Mouse (Mus musculus): ENCODE measurements around the gene F2rl1. TPM values are rescaled to one million over a fixed set of nuclear protein-coding genes. Genes with fewer than 3 reads are reported as not detected.

The F2rl1 gene
- total RNA-seq (2021): under 1 TPM; 0.15 to 0.22 TPM
- long read RNA-seq: 0 reads

DNA sequence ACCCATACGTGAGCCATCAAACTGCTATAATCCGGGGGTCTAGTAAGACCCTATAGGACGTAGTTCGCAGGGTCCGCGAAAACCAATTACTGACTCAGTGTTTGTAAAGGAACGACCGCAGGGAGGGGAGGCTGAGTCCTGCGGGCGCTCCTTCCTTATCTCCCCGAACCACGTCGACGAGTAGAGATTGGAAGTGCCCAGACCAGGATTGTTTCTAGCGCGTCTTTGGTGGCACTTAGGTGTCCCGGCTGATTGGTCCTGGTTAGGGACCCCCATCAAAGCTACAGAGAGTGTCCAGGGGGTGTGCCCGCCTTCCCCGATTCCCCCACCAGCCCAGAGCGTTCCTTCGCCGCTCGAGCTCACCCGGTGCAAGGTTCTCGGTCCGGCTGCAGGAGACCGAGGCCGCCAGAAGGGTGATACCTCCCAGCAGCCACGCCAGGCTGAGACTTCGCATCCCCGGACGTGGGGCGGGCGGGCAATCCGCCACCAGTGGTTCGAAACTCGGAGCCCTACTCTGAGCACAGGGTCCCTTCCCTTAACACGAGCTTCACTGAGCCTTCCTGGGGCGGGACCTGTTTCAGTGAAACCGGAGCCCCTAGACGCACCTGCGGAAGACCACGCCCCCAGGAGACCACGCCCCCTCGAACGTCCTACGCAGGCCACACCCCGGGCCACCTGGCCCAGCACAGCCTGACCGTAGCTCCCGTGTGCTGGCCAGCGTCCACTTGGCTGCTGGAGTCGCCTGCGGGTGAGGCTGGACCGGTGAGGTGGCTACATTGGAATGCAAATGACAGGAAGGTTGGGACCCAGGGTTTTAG, at the start of gene F2rl1:
Gene F2rl1 (minus strand): TSS at position 554 of the 818 bp plus-strand sequence.
- no peak for DNase-seq (ENCODE audit: low spot score in 2 of 2)

DNA sequence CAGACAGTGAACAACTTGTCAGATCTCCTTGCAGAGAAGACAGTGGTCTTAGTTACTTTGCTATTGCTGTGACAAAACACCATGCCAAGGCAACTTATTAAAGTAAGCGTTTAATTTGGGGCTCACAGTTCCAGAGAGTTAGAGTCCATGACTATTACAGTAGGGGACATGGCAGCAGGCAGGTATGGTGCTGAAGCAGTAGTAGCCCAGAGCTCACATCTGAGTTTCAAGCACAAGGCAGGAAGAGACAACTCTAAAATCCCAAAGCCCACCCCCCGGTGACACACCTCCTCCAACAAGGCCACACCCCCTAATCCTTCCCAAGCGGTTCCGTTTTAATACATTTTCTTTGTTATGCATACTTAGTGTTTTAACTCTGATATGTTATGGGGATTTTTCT, 45.9 kb upstream of the F2rl1 start:
- no peak for DNase-seq (ENCODE audit: low spot score in 2 of 2)

DNA sequence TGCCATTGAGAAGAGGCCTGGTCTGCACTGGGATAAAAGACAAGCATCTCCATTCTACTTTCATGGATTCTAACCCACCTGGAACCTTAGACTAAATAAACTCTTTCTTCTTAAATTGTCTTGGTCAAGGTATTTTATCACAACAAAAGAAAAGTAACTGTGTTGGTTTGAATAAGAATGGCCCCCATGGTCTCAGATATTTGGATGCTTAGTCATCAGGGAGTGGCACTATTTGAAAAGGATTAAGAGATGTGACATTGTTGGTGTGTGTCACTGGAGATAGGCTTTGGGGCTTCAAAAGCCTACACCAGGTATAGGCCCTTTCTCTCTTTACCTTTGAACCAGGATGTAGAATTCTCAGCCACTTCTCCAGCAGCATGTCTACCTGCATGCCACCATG, 44.3 kb upstream of the F2rl1 start:
- DNase-seq (ENCODE audit: low spot score in 2 of 2): no peak

DNA sequence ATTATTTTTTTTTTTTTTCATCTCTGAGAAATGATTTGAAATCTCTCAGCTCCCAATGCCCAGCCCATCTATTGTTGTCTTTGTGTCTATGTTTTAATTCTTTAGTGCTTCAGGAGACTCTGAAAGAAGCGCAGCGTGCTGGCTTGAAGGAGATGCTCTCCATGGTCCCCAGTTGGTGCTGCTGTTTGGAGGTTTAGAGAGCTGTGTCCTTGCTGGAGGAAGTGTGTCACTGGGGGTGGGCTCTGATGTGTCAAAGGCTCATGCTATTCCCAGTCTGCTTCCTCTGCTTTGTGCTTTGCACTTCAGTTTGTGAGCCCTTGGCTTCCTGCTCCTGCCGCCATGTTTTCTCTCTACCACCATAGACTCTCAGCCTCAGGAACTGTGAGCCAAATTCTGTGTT, 43.3 kb upstream of the F2rl1 start:
- DNase-seq (ENCODE audit: low spot score in 2 of 2): no peak

DNA sequence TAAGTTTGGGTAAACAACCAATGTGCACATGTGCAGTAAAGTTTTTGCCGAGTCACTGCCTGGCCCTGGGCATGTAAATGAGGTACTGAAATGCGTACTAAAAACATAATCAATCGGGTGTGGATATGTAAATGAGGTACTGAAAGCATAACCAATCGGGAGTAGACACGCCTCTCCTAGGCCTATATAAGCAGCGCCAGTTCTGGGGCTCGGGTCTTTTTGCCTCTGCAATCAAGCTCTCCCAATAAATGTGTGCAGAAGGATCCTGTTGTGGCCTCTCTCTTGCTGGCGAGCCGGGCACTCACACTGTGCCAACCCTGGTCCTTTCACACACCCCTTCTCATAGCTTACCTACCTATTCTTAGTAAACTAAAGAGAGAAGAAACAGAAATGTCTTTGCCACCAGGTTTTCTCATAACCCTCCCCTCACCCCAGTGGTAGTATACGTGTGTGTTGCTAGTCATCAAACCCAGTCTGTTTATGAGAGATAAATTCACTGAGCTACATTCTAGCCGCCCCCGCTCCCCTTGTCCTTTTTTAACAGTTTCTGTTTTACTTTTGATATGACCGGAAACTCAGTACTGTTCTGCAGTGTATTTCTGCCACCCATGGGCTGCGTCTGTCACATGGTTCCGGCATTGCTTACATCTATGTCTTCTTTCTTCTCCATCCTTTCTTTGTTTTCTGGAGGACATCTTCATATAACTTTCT, 42.0 kb upstream of the F2rl1 start:
- no peak for DNase-seq (ENCODE audit: low spot score in 2 of 2)

DNA sequence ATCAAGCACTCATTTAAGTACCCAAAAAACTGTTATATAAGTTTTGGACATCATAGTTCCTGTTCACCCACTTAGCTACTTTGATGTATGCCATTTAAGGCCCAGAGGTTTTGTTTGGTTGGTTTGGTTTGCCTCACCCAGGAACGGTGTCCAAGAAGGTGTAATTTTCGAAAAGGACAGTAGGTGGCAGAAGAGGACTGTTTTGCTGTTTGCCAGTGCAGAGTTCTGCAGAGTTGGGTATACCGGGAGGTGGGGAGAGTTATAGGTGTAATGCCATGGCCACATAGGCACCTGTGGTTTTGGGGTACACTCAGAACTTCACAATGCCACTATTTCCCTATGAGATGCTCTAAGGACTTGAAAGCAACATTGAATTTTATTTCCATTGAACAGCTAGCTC, 38.7 kb upstream of the F2rl1 start:
- DNase-seq (ENCODE audit: low spot score in 2 of 2): peak; percentile 61 to 85

DNA sequence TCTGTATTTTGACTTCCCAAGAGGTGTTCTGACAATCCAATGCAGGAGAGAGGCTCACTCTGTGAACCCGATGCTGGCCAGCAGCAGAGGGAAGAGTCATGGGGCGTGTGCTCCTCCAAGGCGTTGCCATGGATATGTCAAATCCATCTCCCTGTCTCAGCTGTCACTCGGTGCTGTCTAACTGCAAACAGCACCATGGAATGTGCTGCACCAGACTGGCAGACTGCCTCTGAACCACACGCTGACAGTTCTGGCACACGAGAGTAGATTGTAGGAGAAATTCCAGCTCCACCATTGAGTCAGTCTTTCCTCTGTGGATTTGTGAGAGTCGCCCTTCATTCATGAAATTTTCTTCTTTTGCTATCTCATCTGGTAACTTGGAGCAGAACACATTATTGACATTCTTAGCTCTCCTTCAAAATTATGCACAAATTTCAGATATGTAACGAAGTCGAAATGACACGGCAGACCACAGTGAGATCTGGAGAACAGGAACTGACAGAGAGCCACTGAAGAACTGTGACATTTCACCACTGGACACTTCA, 38.1 kb upstream of the F2rl1 start:
- peak; percentile 53 to 75 for DNase-seq (ENCODE audit: low spot score in 2 of 2)

DNA sequence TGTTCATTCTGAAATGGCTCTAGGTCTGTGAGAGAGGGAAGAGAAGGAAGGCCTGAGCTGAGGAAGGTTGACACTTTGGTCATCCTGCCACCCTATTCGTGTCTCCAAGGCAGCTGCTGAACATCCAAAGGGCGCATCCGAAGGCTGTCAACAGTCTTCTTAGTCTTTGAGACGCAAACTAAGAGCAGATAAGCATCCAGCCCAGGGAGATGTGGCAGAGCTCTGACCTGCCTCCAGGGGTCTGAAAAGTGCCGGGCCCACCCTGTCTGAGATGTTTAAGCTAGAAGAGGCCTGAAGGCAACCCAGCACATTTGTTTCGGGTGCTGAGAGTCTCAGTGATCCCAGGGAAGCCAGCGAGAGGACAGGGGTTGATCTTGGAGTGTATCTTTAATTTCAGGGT, 32.3 kb upstream of the F2rl1 start:
- DNase-seq (ENCODE audit: low spot score in 2 of 2): no peak

DNA sequence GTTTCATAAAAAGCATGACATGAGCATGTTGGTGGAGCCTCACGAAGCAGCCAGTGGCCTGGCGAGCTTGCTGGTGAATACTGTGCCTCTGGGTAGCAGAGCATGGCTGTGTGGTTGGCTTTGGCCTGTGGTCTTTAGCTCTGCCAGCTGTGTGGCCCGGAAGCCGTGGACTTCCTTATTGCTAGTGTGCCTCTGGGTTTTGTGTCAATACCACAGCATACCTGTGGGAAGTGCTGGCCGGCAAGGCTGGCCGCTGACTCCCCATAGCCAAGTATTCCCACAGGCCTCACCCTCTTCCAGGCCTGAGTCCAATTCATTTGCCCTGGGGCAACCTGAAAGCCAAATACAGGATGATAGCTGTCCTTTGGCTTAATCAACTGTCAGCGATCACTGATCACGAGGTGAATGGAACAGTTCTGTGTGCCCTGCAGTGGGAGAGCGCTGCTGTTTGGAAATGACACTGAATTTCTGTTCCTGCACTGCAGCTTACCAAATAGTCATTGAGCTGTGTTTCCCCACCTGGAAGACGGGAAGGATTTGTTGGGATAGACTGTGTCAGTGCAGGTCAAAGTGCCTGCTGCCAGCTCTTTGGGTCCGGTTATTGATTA, 29.0 kb upstream of the F2rl1 start:
- DNase-seq (ENCODE audit: low spot score in 2 of 2): no peak

DNA sequence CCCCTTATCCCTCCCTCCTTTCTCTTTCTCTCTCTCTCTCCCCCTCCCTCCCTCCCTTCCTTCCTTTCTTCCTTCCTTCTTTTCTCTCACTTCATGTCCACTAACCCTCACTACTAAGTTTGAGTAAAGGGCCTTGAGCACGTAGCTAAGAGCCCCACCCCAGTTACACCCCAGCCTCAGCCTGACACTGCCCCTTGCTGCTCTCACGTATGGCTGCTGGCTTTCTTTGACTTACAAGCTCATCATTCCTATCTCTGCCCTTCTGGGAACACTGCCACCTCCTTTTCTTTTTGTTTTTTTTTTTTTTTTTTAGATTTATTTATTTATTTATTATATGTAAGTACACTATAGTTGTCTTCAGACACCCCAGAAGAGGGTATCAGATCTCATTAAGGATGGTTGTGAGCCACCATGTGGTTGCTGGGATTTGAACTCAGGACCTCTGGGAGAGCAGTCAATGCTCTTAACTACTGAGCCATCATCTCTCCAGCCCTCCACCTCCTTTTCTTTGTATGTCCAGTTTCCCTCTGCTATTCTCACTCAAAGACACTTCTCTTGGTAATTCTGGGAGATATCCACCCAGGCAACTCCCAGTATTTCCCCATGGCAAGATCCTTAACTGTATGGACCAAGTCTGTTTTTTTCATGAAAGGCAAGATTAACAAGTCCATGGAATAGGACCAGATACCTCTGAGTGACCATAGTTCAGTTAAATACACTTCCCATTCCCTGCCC, 25.8 kb upstream of the F2rl1 start:
- no peak for DNase-seq (ENCODE audit: low spot score in 2 of 2)

DNA sequence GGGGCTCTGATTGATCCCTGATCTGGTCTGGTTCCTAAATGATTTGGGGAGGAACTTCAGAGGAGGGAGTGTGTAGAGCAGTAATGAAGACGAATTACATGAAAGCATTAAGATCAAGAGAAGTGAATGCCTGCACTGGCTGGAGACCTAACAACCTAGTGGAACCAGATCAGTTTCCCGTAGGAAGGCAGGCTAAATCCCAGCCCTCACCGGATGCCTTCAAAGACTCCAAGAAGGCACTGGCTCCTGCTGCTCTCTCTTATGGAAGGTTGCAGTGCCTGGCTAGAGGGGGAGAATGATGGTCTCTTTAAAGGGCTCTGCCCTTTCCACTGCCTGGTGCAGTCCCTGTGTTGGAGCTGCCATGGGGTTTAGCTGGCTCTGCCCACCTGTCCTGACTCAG, 24.4 kb upstream of the F2rl1 start:
- no peak for DNase-seq (ENCODE audit: low spot score in 2 of 2)

DNA sequence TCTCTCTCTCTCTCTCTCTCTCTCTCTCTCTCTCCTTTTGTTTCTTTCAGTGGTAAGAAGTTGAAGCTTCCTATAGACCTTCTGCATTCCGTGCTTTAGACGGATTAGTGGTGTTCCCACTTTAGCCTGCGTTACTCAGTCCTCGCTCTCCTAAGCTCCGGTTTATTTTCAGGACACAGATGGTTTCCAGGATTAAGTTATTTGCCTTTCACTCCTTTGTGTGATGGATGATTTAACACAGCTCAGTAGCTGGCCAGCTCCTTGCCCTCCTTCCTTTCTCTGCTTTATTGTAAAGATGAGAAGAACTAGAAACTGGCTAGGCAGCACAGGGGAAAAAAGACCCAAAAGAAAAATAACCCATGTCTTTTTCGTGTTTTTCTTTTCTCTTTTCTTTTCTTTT, 23.8 kb upstream of the F2rl1 start:
- DNase-seq (ENCODE audit: low spot score in 2 of 2): no peak

DNA sequence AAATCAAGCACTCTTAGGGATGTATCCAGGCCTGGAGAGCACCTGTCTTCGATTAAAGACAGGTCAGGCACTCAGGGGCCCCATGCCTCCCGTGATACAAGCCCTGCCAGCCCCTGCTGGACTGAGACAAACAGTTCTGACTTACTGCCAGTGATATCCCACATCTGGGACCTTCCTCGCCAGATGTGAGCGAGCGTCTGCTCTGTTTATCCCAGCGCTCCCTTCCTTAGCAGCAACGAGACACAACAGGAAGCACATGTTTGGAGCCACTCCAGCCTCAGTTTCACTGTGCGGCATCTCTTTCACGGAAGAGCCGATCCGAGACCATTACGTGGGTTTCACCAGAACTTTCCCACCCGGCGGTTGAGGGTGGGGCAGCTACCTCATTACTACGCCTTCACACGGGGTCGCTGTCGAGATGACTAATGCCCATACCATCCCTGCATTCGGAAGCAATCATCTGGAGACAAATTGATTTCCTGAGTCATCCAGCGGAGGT, 23.3 kb upstream of the F2rl1 start:
- no peak for DNase-seq (ENCODE audit: low spot score in 2 of 2)

DNA sequence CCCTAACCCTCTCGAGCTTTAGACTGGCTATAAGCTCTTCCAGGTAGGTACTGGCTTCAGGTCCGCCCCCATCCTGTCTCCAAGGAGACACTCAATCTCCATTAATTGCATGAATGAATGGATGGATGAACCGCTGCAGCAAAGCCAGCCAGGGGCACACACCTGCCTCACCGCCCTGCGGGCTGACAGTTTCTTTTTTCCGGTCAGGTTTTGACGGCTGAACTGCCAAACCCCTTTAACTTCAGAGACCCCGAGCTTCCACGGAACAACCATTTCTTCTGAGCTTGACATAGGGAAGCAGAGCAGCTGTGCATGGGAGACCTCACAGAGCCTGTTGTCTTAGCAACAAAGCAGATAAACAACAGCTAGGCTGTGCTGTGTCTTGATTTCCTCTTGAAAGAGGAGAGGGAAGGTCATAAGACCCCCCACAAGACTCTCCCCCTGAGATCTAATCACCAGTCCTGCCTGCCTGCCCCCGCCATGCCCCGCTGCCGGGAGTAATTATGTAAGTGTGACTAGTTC, 22.1 kb upstream of the F2rl1 start:
- DNase-seq (ENCODE audit: low spot score in 2 of 2): no peak

DNA sequence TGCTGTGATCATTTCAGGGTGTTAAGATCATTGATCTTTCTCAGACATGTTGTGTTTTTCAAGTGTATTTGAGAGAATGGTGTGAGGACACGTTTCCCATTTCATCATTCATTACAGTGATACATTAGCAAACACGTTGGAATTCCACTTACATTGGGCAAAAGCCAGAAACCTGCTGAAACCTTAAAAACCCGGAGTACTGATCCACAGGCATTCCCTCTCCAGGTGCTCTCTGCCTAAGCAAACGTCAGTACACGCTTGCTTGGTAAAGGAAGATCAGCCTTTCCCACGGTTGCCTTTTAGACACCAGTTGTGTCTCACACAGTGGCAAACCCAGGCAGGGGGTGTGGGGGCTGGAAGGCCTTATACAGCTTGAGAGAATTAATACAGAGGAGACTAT, 21.2 kb upstream of the F2rl1 start:
- no peak for DNase-seq (ENCODE audit: low spot score in 2 of 2)

DNA sequence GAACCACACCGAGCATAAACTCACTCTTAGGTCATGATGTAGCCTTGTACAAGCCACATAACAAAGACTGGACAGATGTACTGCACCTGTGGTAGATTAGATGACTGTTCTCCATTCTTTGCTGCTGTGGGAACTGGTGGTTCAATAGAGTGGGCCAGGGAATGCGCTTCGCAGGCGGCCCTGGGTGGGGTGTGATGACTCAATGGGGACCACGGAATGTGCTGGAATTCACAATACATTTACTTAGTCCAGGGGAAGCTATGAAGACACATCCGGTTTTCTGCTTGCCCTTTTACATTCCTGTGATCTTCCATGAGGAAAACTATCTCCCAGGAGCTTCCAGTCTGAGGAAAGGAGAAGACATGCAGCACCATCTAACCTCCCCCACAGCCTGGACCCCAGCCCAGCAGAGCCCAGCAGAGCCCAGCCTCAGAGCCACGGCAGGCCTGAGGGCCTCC, 20.7 kb upstream of the F2rl1 start:
- no peak for DNase-seq (ENCODE audit: low spot score in 2 of 2)

DNA sequence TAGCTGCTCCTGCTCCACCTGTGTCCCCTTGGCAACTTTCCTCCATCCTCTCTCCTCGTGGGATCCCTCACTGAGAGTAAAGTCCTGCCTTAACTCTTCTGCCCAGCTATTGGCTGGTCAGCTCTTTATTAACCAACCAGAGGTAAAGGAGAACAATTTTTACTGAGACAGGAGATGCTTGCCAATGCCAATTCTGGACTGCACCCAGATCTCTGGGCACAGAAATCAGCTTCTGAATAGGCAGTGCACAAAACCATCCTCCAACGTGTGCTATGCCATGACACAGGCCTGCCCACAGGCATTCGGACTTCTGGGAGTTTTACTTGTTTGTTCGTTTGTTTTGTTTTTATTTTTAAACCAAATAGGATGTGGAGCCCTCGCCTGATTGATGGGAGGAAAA, 13.0 kb upstream of the F2rl1 start:
- DNase-seq (ENCODE audit: low spot score in 2 of 2): no peak

DNA sequence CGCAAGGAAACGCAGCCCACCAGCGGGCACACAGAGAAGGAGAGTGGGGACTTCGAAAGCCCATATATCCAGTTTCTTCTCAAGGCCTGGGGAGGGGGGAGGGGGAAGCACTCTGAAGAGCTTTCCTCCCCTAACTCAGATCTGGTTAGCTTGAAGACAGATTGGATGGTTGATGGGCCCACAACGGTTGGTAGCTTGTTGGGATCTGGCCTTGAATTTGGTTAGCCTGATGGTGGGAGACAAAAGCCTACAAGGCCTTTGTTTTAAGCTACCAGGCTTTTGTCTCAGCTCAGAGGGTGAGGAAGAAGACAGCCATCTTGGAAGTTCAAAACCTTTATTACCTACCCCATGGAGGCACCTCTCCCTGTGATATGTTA, 11.1 kb upstream of the F2rl1 start:
- DNase-seq (ENCODE audit: low spot score in 2 of 2): no peak

DNA sequence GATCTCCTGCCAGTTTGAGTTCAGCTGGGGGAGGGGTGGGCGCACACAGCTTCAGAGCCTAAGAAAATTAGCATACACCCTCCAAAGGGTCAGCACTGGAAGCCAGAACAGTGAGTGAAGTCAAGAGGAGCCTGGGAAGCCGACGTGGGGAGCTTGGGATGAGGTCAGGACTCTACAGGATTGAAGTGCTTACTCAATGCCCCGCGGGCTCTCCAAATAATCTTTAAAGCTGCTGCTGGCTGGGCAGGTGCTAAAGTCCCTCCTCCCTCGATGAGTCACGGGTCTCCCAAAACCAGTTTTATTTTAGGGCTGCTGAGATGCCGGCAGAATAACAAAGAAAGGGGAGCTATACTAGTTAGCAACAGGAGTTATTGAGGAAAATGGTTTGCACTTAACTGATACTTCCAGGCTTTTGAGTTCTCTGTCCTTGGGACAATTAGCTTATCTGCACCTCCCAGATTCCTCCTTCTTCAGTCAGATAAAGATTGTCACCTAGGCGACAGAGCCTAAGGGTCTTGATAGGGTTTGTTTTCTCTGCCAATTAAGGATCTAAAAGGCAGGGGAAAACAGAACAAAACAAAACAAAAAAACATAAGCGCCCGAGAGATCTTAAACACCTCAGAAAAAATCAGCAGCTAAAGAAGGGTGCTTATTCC, 10.6 kb upstream of the F2rl1 start:
- DNase-seq (ENCODE audit: low spot score in 2 of 2): no peak

DNA sequence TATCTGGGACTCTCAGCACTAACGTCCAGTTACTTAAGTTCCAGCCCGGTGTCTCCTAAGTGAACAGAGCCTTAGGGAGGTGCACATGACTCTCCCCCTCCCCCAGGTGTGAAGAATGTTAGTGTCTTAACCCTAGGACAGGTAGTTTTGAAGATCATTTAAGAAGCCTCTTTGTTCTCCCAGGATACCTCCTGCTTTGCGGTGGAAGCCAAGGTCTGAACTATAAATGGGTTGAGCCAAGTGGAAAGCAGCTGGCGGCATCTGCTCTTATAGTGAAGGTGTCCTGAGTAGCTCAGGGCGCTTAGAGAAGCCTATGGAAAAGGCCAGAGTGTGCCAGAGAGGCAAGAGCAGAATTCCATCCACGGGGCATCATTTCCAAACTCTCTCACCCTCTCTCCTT, 10.0 kb upstream of the F2rl1 start:
- no peak for DNase-seq (ENCODE audit: low spot score in 2 of 2)
